Mouse (Mus musculus) midbrain, embryonic 10.5 days (tissue): ENCODE measurements around the gene Dusp11. TPM values are rescaled to one million over a fixed set of nuclear protein-coding genes. Genes with fewer than 3 reads are reported as not detected.
"Not testable (repeated sequence)": the region's sequence is repeated elsewhere in the genome, so short reads cannot be mapped to it uniquely, and the experiment has no call there.

Source experiments
- DNase-seq: peaks from one replicate; pipeline ENCODE4 v3.0.0-alpha.2; 2017; ENCODE audit warnings: low spot score
- H3K27ac ChIP-seq: fragments of 300-500 bp; sonication (generic); replicated peaks from 2 replicates; pipeline ENCODE4 v1.5.1; 2016; ENCODE audit warnings: mild to moderate bottlenecking
- H3K27me3 ChIP-seq: fragments of 300-500 bp; sonication (generic); 2 replicates; pipeline ENCODE4 v1.6.1; 2016; ENCODE audit warnings: low read depth, mild to moderate bottlenecking; ENCODE audit not compliant: poor library complexity, severe bottlenecking
- H3K36me3 ChIP-seq: fragments of 300-500 bp; sonication (generic); 2 replicates; pipeline ENCODE4 v1.6.1; 2016; ENCODE audit warnings: mild to moderate bottlenecking, moderate library complexity
- H3K4me1 ChIP-seq: fragments of 300-500 bp; sonication (generic); 2 replicates; pipeline ENCODE4 v1.6.1; 2016
- H3K4me3 ChIP-seq: fragments of 300-500 bp; sonication (generic); 2 replicates; pipeline ENCODE4 v1.5.1; 2016; ENCODE audit warnings: mild to moderate bottlenecking, moderate library complexity
- H3K9me3 ChIP-seq: fragments of 300-500 bp; sonication (generic); replicated peaks from 2 replicates; pipeline ENCODE4 v1.6.1; 2016; ENCODE audit warnings: mild to moderate bottlenecking
- WGBS: fragments of 180-500 bp; shearing (Covaris S2); methylation state at CpG from one replicate; pipeline ENCODE4 v1.1.7; 2016; 5-methylcytosine and 5-hydroxymethylcytosine counted together
- polyA plus RNA-seq: library from polyadenylated mRNA; unstranded; fragments of >200 nt; fragmentation: Nextera tagmentation; extraction: Ambion mirVana; gene quantifications from 2 replicates; pipeline ENCODE4 v1.2.1, GENCODE M21; 2016

Dusp11 gene
- polyA plus RNA-seq, 1 experiment from 2014 or later = 38.8 TPM

DNA sequence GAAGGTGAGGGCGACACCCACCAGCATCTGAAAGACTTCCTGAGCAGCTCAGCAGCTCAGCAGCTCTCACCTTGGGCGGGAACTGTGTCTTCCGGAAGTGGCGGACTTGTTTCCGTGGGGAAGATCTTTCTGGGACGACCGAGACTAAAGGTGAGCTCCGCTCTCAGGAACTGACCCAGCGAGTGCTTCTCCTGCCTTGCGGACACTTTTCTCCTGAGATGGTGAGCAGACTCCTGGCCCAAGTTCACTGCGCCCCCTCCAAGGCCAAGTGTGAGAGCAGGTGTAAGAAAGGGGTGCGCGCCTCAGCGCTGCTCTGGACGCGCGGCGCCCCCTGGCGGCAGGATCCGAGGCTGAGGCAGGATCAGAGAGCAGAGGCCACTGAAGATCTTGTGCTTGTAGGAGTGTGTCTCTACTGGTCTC, 56.8 kb downstream of the Dusp11 start, which contains the start of gene Nat8f4:
TSS of gene Nat8f4 (minus strand) at position 243 of the 420 bp plus-strand sequence.
- peak; percentile 57 for DNase-seq
- not testable (repeated sequence) for H3K9me3 ChIP-seq, H3K4me1 ChIP-seq, H3K27me3 ChIP-seq, H3K36me3 ChIP-seq
- Histone ChIP-seq H3K4me3 (peak within 1 kb of the TSS; percentile 50), H3K27ac (peak within 1 kb of the TSS; percentile 59)
- 18% methylated on average over 20 of the region's 20 CpGs for WGBS

GRCm38 (mm10) chr6:85902303-85902702, 59.2 kb downstream of the Dusp11 start:
- peak; percentile 5 for DNase-seq

GRCm38 (mm10) chr6:85898596-85899475, 62.6 kb downstream of the Dusp11 start:
- H3K27me3 ChIP-seq, H3K4me1 ChIP-seq, H3K9me3 ChIP-seq, H3K27ac ChIP-seq, H3K4me3 ChIP-seq, H3K36me3 ChIP-seq: not testable (repeated sequence)
- WGBS = 77% methylated on average over 7 of the region's 8 CpGs
- DNase-seq = peak; percentile 9

More at GRCm38 (mm10) chr6:85902303-85902702, 59.2 kb downstream of the Dusp11 start:
- Histone ChIP-seq H3K36me3 (no peaks in the 10 kb centered on the region), H3K27ac (no peak overlapping the region), H3K4me1 (peaks cover 7% of the 10 kb centered on the region), H3K4me3 (no peak overlapping the region), H3K27me3 (no peaks in the 10 kb centered on the region), H3K9me3 (no peaks in the 10 kb centered on the region)
- WGBS = 86% methylated on average over 2 of the region's 2 CpGs

GRCm38 (mm10) chr6:85895061-85895648, 66.3 kb downstream of the Dusp11 start:
- not testable (repeated sequence) for H3K27me3 ChIP-seq, H3K4me3 ChIP-seq, H3K27ac ChIP-seq, H3K36me3 ChIP-seq, H3K4me1 ChIP-seq
- DNase-seq = peak; percentile 9
- peaks cover 22% of the 10 kb centered on the region; the same call in 1 of the 2 replicates for H3K9me3 ChIP-seq
- WGBS = 72% methylated on average over 25 of the region's 25 CpGs

Other genes with a start within 250 kb of the Dusp11 start
- not detected in 2 replicates for gene Nat8f7, start 248.5 kb downstream of the Dusp11 start, polyA plus RNA-seq
- 0.20 and 0.25 TPM in 2 replicates for gene Nat8f3, start 195.9 kb downstream of the Dusp11 start, polyA plus RNA-seq
- not detected in 2 replicates for gene Nat8f6, start 140.7 kb downstream of the Dusp11 start, polyA plus RNA-seq
- 0.14 TPM in 1 of 2 replicates, not detected in the other for gene Nat8f5, start 140.7 kb downstream of the Dusp11 start, polyA plus RNA-seq
- gene Nat8, start 129.6 kb downstream of the Dusp11 start, polyA plus RNA-seq = not detected in 2 replicates
- not detected in 2 replicates for gene Nat8f2, start 92.5 kb downstream of the Dusp11 start, polyA plus RNA-seq
- 5.6 and 6.0 TPM in 2 replicates for gene Nat8f4, start 56.8 kb downstream of the Dusp11 start, polyA plus RNA-seq
- 30.6 and 35.9 TPM in 2 replicates for gene Tprkb, start 49.8 kb downstream of the Dusp11 start, polyA plus RNA-seq
- 5.9 and 7.9 TPM in 2 replicates for gene Nat8f1, start 46.0 kb downstream of the Dusp11 start, polyA plus RNA-seq
- gene Figla, start 54.5 kb upstream of the Dusp11 start, polyA plus RNA-seq = not detected in 2 replicates
- 43.3 and 81.8 TPM in 2 replicates for gene Add2, start 67.0 kb upstream of the Dusp11 start, polyA plus RNA-seq
- gene Tgfa, start 233.6 kb upstream of the Dusp11 start, polyA plus RNA-seq = 1.3 and 1.4 TPM in 2 replicates